Comparison of ENCODE assay signal across 32 mouse cellular contexts in genomic region chr17:25590068-25590467, GRCm38 (mm10). TPM values are rescaled to one million over a fixed set of nuclear protein-coding genes. Genes with fewer than 3 reads are reported as not detected.
"Had no signal": no experiment of that assay in that cellular context is flagged by ENCODE, and none has a peak within 500 bp of the region (broad histone marks: within the 10 kb centered on the region; RNA-seq: fewer than 3 reads in every experiment).

No protein-coding gene starts in this region.

- DNase-seq: heart, postnatal 10 days; heart, postnatal 14 days; heart, postnatal 36 days; heart, postnatal 4 days; kidney, adult 11 months; kidney, adult 18-20 months; kidney, adult 2 months; kidney, adult 8-10 months; kidney, adult 9 months; kidney, postnatal 10 days; kidney, postnatal 14 days; kidney, postnatal 25 days; kidney, postnatal 36 days; kidney, postnatal 4 days; layer of hippocampus, adult 9-11 months; layer of hippocampus, postnatal 36 days had no signal

- H3K27ac ChIP-seq: heart, embryonic 10.5 days; heart, embryonic 13.5 days; heart, embryonic 15.5 days; hindbrain, embryonic 10.5 days; hindbrain, embryonic 12.5 days; hindbrain, embryonic 13.5 days; hindbrain, embryonic 14.5 days; hindbrain, embryonic 15.5 days; hindbrain, postnatal 0 days; intestine, embryonic 15.5 days; kidney, embryonic 15.5 days; kidney, postnatal 0 days; layer of hippocampus, adult 2 months had no signal

- H3K4me3 ChIP-seq: heart, embryonic 10.5 days; heart, embryonic 12.5 days; heart, embryonic 13.5 days; heart, embryonic 15.5 days; hindbrain, embryonic 10.5 days; hindbrain, embryonic 12.5 days; hindbrain, embryonic 13.5 days; hindbrain, embryonic 15.5 days; intestine, embryonic 15.5 days; kidney, embryonic 15.5 days; layer of hippocampus, adult 2 months had no signal

- H3K4me1 ChIP-seq: intestine, embryonic 15.5 days had no signal

- H3K27me3 ChIP-seq: heart, embryonic 12.5 days; heart, embryonic 13.5 days; heart, embryonic 15.5 days; hindbrain, embryonic 12.5 days; hindbrain, embryonic 13.5 days; hindbrain, embryonic 15.5 days; intestine, embryonic 15.5 days; kidney, embryonic 15.5 days had no signal

RNA-seq across cellular contexts. Expression of gene Sox8, which starts 19.6 kb away (rescaled TPM):
- total RNA-seq: hematopoietic stem cell, adult 5-6 weeks had no signal
- polyA plus RNA-seq: inflammation-experienced regulatory T-cells, adult 6 months had no signal
